Mouse (Mus musculus): ENCODE results near the gene Cwc25.
"Not testable (repeated sequence)": the region's sequence is repeated elsewhere in the genome, so short reads cannot be mapped to it uniquely, and the experiment has no call there.

Cwc25 gene

DNA sequence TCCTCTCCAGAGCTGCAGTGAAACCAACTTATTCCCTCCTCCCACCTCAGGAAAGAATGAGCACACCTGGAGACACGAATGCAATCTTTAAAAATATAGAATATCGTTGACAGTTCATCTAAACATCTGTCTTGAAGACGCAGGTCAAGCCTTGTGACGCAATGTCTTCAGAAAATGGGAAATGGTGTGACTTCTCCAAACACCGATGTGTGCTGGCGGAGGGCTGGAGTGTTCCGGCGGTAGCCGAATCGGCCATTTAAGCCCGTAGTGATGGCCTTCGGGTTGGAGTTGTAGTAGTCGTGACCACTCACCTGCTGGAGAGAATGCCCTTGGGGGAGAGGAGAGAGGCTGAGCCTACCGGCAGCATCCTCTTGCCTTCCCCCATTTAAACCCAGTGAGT is 5.1 kb upstream of the Cwc25 start:
- no peak for DNase-seq

DNA sequence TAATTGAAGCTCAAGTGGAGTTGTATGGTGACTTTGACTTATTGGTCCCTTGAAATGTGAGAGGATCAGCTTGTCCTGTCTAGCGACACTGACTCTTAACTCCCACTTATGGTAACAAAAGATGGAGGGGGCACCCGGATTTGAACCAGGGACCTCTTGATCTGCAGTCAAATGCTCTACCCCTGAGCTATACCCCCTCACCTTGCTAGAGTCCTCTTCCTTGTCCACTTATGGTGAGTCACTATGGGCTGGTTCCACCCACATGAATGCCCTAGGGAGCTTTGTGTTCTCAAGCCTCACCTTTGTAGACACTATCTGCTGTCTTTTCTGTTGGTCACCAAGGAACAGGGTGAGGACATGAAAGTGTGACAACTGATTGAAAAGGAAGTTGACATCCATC is 3.3 kb upstream of the Cwc25 start:
- no peak for DNase-seq

DNA sequence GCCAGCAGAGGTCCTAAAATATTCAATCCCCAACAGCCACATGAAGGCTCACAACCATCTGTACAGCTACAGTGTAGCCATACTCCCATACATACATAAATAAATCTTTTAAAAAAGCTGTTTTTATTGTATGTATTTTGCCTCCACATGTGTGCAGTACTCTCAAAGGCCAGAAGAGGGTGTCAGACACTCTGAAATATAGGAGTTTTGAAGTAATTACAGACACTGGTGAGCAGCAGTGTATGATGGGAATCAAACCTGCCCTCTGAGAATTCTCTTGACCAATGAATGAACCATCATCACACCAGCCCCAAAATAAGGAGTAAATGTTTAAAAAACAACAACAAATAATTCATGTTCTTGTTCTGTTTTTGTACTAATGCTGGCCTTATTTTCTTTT is 4.7 kb downstream of the Cwc25 start:
- no peak for DNase-seq

DNA sequence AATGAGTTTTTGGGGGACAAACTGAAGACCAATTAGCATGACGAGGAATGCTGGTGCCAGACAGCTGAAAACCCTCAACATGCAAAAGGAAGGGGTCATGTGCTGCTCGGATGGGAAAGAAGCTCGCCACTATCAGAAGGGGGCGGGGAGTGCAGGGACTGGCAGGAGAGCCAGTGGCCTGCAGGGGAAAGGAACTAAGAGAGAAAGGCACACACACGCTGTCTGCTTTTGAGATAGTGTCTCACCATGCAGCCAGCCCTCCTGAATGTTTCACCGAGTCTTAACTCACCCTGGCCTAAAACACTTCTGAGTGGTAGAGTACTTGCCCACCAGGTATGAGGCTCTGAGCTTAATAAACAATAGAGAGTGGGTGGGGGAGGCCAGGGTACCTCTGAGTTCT is 7.4 kb downstream of the Cwc25 start:
- DNase-seq = no peak

DNA sequence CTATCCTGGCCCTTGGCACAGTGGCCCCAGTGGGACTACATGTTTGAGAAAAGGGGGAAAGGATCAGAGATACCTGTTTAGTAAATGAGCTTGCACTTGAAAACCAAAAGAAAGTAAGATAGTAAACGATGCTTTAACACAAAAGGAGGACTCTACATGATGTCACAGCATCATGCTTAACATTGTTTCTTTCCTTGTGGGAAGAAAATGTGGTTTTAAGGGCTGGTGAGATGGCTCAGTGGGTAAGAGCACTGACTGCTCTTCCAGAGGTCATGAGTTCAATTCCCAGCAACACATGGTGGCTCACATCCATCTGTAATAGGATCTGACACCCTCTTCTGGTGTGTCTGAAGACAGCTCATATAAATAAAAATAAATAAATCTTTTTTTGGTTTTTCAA is 8.2 kb downstream of the Cwc25 start:
- DNase-seq = no peak

DNA sequence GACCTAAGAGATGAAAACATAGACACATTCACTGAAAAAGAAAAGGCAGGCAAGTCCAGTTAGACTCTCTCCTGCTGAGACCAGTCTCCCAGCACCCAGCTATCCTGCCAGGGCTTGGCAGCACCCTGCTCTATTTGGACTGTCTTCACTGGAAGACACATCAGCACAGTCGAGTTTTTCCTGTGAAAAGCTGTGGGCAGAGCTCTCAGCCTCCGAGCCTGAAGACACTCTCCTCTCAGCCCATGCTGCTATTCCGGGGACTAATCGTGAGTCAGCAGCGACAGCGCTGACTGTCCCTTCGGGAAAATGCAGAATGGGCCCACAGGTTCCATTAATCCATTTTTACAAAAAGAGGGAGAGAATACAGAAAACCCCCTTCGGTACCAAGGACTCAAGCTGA is 13.1 kb downstream of the Cwc25 start:
- DNase-seq = no peak

DNA sequence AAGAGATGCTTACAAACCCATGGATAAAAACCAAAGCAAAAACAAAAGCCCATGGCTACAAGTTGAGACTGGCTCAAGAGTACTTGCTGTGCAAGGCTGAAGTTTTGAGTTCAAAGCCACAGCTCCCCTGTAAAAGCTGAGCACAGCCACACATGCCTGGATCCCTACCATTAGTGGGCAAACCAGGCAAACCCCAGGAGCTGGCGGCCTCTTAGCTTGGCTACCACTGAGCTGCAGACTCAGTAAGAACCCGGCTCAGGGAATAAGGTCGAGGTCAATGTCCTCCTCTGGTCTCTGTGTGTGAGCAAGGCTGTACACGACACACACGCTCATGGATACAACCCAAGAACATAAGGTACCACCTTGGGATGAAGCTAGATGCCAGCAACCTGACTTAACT is 17.9 kb downstream of the Cwc25 start:
- DNase-seq = no peak

DNA sequence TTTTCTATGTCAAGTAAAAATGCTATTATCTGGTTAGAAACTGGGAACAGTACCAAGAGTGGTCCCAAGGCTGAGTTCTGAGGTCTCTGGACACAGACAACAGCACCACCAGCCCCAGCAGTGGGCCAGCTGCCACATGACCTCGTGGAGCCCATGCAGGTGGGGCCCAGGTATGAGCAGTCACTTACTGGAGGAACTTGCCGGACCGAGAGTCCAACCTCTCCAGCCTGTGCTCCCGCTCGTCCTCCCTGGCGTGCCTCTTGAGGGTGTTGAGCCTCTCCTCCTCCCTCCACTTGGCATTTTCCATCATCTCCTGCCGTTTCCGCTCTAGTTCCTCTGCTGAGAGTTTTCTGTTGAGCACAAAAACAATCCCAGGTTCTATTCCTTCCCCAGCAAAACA is 18.6 kb downstream of the Cwc25 start:
- no peak for DNase-seq

DNA sequence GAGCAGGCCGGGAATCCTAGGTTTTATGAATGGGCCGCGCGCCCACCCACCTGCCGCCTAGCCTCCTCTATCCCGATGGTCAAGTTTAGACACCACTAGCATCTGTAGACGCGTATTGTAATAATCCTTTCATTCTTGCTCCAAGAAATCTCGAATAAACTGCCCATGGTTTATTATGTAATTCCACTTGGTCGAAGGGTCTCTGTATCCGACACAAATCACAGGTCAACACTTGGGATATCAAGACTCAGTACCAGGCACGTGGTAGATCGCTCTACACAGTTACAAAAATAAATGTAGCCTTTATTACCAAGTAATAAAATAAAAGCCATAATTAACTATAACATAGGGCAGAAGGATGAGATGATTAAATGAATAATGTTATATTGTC is 21.0 kb downstream of the Cwc25 start:
- no peak for DNase-seq

DNA sequence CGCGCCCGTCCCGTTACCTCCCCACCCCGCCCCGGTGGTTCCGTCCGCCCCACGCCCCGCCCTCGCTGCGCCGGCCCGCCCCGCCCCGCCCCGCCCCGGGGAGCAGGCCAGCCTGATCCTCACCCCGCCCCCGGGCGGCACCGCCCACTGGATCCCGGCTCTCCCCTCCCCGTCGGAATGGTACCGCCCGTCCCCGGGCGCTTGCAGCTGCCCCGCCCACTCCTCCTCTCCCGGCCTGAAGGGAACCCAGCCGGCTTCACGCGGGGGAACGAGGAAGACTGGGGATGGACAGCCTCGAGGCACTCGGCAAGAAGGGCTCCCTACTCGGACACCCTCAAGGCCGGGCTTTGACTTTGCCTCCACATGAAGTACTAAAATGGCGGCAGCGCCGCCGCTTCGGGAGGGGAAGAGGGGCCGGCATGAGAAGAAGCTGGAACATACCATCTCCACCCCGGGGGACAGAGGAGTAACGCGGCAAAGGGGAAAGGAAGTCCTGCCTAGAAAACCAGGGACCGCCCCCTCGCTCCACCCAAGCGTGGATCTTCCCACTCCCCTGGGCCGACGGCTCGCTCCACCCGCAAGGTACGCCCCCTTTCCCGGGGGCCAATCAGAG is 21.5 kb downstream of the Cwc25 start:
- DNase-seq = peak; percentile 97 to 99

DNA sequence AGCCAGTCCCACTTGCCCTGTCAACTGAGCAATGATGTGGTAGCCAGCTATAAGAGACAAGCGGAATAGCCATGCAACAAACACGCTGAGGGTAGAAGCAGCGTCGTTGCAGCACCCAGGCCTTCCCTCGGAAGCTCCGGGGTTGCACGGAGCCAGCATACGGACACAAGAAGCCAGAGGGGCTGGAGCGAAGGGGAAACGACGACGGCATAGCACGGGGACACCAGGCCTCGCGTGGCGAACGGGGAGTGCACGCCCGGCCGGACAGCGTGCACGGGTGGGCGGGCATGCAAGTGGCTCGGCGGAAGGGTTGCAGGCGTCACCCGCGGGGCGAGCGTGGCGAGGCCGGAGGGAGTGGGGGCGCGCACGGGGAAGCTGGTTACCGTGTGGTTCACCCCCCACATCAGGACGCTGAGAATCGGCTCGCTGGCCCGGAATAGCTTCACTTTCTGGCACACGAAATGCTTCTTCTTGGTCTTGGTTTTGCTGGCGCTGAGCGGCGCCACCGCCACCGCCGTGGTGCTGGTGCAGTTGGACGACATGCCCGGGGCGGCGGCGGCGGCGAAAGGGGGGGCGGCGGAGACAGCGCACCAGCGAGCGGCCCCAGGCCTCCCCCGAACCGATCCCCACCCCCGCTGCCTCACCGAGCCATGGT is 22.2 kb downstream of the Cwc25 start, which contains the start of gene Pip4k2b:
Gene Pip4k2b (minus strand): TSS at position 642 of the 655 bp plus-strand sequence.
- peak; percentile 59 to 63 for DNase-seq

DNA sequence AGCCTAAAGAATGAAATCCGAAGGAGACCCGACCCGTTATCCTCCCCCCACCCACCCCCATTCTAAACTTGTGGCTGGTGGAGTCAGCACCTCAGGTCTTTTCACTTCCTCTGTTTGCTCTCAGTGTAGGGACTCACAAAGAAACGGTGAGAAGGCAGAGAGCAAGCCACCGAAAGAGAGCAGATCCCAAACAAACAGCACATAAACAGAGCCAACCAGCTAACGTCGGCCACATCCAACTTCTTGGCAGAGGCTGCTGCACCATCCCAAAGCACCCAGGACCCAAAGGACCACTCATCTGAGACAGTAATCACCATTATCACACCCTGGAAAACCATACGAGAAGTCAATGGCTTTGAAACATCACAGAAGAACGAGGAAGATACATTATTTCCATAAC is 22.9 kb downstream of the Cwc25 start:
- peak in 1 of 2 experiments; percentile 28 for DNase-seq

DNA sequence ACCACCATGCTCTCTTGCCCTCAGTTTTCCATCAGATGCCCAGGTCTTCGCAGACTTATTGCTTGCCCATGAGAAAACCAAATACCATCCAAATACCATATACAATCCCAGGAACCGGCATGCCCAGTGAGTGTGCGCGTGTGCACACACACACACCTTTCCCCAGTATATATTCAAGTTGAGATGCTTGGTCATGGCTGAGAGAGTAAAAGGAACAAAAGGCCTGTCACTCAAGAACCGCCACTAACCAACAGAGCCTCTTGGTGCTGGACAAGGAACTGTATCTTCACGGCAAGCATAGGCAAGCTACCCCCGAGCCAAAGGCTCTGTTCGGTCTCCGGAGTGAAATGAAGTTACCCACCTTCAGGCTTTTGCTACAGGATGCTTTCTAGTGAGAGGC is 23.8 kb downstream of the Cwc25 start:
- DNase-seq = no peak

DNA sequence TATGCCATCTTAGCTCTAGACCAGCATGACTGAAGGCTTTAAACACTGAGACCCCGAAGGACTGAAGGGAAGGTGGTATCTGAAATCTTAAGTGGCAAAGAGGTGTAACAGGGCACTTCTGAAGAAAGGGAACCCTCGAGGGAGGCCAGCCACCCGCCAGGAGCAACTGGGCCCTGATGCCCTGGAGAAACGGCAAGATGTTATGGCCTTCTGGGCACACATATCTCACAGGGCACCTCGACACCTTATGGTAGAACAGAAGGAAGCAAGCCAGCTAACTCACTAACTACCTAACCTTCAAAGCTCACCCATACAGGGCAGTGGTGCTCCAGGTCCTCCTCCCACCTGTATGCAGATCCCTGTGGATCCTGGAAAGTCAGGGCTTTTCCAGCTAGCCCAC is 24.2 kb downstream of the Cwc25 start:
- DNase-seq = no peak

DNA sequence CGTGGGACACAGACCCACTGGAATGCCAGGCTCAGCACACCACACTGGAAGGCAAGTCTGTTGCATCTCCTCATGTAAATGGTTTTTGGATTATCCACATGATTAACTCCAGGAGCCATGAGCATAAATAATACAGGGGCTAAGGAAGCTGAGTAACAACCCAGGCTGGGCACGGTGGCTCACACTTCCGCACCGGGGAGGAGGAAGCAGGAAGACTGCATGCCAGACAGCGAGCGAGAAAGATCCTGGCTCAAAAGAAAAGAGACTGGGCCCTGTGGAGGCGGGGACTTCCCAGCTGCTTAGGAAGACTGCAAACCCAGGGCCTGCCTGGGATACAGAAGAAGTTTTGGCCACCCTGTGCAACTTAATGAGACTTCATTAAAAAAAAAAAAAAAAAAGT is 26.2 kb downstream of the Cwc25 start:
- no peak for DNase-seq

DNA sequence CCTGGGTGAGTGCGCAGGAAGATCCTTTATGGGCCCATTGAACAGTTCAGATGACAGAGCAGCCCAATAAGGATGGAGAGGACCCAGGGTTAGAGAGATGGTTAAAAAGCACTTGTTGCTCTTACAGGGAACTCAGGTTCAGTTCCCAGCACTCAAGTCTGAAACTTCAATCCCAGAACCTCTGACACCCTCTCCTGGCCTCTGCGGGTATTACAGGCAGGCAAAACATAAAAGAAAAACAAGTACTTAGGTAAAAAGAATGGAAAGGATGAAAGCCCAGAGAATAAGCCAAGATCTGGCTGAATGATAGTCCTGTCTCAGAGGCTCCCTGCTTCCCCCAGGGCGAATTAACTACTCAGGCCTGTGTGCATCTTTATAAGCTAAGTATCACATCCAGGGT is 27.2 kb downstream of the Cwc25 start:
- DNase-seq = no peak

DNA sequence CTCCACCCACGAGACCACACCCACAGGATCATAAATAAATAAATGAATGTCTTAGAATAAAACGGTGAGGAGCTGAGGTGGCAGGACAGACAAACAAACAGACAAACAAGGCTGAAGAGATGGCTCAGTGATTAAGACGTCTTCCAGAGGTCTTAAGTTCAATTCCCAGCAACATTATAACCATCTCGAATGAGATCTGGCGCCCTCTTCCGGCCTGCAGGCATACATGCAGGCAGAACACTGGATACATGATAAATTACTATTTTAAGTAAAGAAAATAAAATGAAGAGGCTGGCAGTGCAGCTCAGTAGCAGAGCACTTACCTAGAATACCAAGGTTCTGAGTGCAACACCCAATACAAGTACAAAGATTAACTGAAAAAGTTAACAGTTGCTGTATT is 27.7 kb downstream of the Cwc25 start:
- no peak for DNase-seq

DNA sequence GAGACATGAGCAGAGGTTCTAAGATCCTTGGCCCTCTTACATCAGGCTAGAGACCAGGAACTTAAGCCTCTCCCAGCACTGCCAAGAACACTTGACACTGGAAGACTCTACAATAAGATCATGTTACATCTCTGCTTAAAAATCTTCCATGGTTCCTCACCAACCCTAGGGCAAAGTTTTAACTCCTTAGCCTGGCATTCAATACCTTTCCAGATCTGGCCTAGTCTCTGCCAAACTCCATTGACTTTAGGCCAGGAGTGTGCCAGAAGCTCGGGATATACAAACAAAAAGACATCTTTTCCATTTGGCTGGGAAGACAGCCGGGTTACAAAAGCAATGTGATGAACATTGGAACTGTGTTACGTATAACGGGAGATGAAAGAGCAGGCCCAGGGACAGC is 28.8 kb downstream of the Cwc25 start:
- DNase-seq = no peak

DNA sequence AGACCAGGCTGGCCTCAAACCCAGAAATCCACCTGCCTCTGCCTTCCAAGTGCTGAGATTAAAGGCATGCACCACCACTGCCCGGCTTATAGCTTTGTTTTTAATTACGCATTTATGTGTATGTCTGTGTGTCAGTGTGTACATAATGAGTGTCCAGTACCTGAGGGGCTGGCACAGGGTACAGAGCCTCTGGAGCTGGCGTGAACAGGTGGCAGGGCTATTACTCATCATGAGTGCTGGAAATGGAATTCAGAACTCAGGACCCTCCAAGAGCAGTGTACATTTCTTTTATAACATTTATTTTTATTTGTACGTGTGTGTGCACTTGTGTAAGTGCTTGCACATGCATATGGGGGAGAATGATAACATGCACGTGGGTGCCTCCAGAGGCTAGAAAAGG is 29.7 kb downstream of the Cwc25 start:
- DNase-seq = no peak

DNA sequence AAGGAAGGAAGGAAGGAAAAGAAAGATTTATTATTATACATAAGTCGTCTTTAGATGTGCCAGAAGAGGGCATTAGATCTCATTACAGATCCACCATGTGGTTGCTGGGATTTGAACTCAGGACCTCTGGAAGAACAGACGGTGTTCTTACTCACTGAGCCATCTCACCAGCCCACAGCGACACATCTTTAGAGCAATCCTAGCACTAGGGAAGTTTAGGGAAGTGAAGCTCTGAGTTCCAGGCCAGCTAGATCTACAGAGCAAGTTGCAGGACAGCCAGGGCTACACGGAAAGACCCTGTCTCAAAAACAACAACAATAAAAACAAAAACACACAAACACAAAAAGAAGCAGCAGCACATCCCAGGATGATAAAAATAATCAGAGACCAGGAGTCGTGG is 31.5 kb downstream of the Cwc25 start:
- DNase-seq = not testable (repeated sequence)

DNA sequence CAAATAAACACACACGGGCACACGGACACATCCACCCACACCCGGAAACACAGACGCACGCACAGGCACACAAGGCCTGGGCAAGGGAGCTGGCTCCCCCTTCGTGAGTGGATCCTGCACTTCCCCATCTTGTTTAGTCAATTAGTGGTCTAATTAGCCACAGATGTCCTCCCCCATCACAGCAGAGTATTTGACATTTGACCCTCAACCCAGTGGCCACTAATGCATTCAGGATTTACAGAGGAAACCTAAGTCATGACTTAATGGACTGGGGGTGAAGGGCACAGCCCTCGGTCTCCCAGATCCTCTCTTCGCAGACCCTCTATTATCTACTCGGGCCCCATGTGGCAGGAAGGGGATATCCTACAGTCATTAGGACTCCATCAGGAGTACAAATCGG is 32.7 kb downstream of the Cwc25 start:
- DNase-seq = no peak

DNA sequence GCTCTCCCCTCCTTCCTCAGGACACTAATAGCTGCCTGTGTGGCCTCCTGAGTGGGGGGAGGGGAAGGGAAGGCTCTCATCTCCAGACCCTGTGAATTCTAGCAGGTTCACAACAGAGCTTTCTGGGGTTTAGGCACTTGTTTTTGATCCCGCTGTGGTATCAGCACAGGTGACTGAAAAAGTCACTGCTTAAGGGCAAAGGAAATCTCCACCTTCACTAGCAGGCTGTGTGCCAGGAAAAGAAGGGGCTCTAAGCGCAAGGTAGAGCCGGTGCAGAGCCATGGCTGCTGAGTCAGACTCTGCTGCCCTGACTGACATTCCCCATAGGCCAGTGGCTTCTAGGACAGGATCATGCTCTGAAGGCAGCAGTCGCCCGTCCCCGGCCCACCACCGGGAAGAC is 37.6 kb downstream of the Cwc25 start:
- DNase-seq = no peak

DNA sequence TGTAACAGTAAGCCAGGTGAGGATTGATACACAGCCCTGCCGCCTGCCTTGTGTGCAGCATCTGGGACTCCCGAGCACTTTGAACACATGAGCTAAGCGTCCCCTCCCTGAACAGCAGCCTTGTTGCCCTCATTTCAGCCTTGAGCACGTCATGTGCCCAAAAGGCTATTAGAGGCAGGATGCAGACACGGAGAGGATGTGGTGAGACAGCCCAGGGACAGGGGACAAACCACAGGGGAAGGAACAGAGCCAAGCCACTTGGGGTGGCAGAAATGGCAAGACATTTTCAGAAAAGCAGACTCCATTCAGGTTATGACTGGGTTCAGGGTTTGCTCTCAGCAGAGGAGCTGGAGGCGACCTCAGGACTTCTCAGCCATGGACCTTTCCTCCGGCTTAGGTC is 38.0 kb downstream of the Cwc25 start:
- peak in 1 of 2 experiments; percentile 23 for DNase-seq

DNA sequence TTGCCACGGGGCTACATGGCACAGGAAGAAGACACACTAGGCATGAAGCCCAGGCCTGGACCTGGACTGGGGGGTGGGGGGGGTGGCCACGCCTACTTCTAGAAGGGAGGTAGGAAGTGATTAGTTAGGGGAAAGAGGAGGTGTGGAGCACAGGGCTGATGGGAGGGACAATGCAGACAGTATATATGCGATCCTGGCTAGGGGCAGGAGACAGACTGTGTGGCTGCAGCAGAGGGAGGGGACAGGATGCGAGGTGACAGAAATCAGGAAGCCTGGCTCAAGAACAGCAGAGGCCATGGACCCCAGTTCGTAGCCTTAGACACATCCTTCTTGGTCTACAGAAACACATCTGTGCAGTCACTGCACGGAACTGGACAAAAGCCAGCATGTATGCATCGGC is 42.6 kb downstream of the Cwc25 start:
- DNase-seq = no peak

DNA sequence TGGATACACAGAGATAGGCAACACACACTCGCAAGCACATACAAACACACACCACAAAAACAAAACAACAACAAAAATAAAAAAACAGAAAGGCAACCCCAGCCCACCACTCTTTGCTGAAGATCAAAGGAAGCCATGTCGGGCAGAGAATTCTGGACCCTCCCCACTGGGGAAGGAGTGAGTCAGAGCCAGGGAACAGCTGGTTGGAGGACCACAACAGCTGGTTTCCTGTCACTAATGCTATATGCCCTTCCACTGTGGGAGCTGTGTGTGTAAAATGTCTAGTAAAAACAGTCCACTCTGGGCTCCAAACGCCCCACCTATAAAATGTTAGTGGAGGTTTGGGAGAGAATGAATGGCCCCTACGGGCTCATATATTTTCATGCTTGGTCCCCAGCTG is 45.0 kb downstream of the Cwc25 start:
- no peak for DNase-seq
